Mouse (Mus musculus): ENCODE data around the gene Trim7. TPM values are rescaled to one million over a fixed set of nuclear protein-coding genes. Genes with fewer than 3 reads are reported as not detected.

Trim7 gene
- polyA plus RNA-seq, 1 experiment from 2014 or later = 2.3 TPM

DNA sequence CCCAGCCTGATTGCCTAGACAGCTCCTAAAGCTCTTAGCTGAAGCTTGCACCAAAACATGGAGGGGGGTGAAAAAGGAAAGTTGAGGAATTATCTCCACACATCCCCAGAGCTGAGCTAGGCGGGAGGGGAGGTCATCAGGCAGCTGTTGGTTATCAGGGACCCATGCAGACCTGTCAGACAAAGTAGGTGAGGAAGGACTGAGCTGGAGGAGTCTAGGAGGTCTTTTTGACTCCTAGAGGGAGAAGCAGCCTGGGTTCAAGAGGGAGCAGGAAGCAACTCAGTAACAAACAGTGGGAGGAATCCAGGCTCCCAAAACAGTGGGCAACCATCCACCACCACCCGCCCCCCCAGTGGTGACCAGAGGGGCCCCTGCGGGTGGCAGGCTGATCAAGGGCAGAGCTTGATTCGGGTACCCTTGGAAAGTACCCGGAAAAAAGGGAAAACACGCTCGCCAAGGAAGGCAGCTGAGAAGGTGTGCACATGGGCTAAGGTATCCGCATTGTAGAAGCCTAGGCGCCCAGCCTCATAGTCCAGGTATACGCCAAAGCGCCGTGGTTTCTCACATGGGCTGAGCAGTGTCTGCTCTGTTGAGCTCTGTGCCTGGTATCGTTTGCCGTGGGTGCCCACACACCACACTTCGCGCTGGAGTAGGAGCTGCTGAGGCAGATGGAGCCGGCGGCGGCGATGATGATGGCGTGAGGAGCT is 18.9 kb upstream of the Trim7 start:
- H3K4me2 ChIP-seq = no peak overlapping the region

DNA sequence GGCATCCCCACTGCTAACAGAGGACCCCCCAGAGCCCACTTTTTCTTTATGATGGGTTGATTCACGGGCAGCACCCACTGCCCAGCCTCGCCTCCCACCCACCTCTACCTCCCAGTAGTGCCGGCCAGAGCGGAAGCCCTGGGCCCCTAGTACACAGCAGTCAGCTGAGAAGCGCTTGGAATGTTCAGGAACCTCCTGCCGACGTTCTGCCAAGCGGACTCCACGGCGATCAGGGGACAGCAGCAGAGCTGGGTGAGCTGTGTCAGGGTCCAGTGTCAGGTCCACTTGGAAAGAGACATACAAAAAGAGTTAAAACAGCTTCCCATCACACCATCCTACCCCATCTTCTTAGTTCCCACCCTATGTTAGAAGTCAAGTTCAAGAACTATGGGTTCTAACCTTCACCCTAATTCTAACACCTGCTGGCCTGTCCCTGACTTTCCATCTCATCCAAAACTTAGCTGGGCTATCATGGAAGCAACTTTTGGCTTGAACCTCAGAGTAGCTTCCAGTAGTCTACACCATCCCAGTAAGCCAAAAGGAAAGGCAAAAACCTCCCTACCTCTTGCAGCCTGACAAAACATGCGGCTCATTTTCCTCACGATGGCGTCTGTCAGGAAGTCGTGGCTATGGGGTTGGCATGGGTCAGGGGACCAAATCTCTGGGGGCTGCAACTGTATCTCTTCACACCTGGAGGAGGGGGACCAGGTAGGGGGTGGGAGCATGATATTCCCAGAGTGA is 18.2 kb upstream of the Trim7 start:
- no peak overlapping the region; the same call in 1 of the 2 replicates for H3K27ac ChIP-seq
- H3K36me3 ChIP-seq = peaks cover 70% of the 10 kb centered on the region

More for the DNA sequence above, 18.9 kb upstream of the Trim7 start:
- no peak for ATAC-seq (ENCODE audit: insufficient read depth, low FRiP score, low read depth)
- peaks cover 11% of the 10 kb centered on the region for H3K4me1 ChIP-seq
- no peak overlapping the region for H3K4me3 ChIP-seq (replicated peaks)
- no peaks in the 10 kb centered on the region for H3K27me3 ChIP-seq (replicated peaks)
- WGBS = 64% methylated on average over 21 of the region's 21 CpGs
- no peak overlapping the region for H3K27ac ChIP-seq
- H3K9ac ChIP-seq = no peak overlapping the region
- peaks cover 72% of the 10 kb centered on the region for H3K36me3 ChIP-seq
- no peaks in the 10 kb centered on the region for H3K9me3 ChIP-seq

GRCm38 (mm10) chr11:48808304-48808646 is 17.7 kb upstream of the Trim7 start:
- Histone ChIP-seq H3K27ac (no peak overlapping the region; the same call in 1 of the 2 replicates), H3K36me3 (peaks cover 64% of the 10 kb centered on the region)

More for the DNA sequence above, 18.2 kb upstream of the Trim7 start:
- Histone ChIP-seq H3K9me3 (no peaks in the 10 kb centered on the region), H3K4me1 (peaks cover 6% of the 10 kb centered on the region), H3K4me2 (no peak overlapping the region), H3K4me3 (replicated peaks) (no peak overlapping the region), H3K9ac (no peak overlapping the region), H3K27me3 (replicated peaks) (no peaks in the 10 kb centered on the region)
- no peak for ATAC-seq (ENCODE audit: insufficient read depth, low FRiP score, low read depth)
- WGBS = 58% methylated on average over 14 of the region's 14 CpGs

DNA sequence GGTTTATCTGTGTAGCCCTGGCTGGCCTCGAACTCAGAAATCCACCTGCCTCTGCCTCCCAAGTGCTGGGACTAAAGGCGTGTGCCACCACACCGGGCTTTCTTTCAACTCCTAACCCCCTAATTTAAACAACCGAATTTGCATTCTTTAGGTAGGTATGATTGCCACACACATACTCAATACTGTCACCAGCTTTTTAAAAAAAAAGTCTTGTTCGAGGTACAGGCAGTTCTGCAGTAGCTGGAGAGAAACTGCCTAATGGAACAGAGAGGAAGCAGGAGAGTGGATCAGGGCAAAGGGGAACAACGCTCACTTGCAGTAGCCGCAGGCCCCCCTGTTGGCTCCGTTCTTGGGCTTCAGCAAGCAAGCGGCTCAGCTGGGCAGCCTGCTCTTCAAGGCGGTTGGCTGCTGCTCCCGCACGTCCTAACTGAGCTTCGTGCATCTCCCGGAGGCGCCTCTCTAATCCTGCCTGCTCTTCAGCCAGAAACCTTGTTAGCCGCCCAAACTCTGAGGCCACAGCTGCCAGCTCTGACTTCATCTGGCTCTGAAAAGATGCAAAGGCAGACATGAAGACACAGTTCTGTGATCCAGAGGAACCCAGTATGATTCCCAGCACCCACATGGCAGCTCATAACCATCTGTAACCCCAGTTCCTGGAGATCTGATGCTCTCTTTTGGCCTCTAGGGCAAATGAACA is 17.1 kb upstream of the Trim7 start:
- H3K9me3 ChIP-seq = no peaks in the 10 kb centered on the region
- H3K4me1 ChIP-seq = no peaks in the 10 kb centered on the region; the same call in 1 of the 2 replicates
- H3K4me2 ChIP-seq = no peak overlapping the region
- H3K27me3 ChIP-seq (replicated peaks) = no peaks in the 10 kb centered on the region
- H3K4me3 ChIP-seq (replicated peaks) = no peak overlapping the region
- peaks cover 59% of the 10 kb centered on the region for H3K36me3 ChIP-seq
- no peak overlapping the region for H3K9ac ChIP-seq
- peak overlapping the region; percentile 54; the same call in 1 of the 2 replicates for H3K27ac ChIP-seq
- WGBS = 62% methylated on average over 16 of the region's 16 CpGs
- ATAC-seq (ENCODE audit: insufficient read depth, low FRiP score, low read depth) = 0 out of 2 replicates have a peak, but pooled peaks have one; percentile 19

More at GRCm38 (mm10) chr11:48808304-48808646, 17.7 kb upstream of the Trim7 start:
- Histone ChIP-seq H3K4me2 (no peak overlapping the region), H3K27me3 (replicated peaks) (no peaks in the 10 kb centered on the region), H3K4me1 (peaks cover under 1% of the 10 kb centered on the region; the same call in 1 of the 2 replicates), H3K9ac (no peak overlapping the region), H3K4me3 (replicated peaks) (no peak overlapping the region), H3K9me3 (no peaks in the 10 kb centered on the region)
- no peak for ATAC-seq (ENCODE audit: insufficient read depth, low FRiP score, low read depth)

GRCm38 (mm10) chr11:48809434-48809830 is 16.5 kb upstream of the Trim7 start:
- H3K9ac ChIP-seq = no peak overlapping the region

DNA sequence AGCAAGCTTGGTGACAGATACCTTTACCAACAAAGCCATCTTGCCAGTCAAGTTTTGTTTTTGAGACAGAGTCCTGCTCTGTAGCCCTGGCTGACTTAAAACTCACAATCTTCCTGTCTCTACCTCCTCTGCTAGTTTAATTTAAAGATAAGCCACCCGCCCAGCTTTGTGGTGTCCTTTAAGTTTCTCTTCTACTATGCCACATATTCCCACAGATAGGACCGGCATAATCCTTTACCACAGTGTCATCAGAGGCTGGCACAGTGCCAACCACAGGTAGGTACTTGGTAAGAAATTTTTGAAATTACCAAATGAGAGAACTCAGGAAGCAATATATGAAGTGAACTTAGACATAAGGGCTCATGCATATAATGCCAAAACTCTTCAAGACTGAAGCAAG is 15.8 kb upstream of the Trim7 start:
- Histone ChIP-seq H3K4me1 (peaks cover 3% of the 10 kb centered on the region; the same call in 1 of the 2 replicates), H3K36me3 (peaks cover 47% of the 10 kb centered on the region), H3K4me3 (replicated peaks) (no peak overlapping the region), H3K9me3 (no peaks in the 10 kb centered on the region), H3K9ac (no peak overlapping the region), H3K27me3 (replicated peaks) (no peaks in the 10 kb centered on the region), H3K4me2 (no peak overlapping the region), H3K27ac (no peak overlapping the region)
- no peak for ATAC-seq (ENCODE audit: insufficient read depth, low FRiP score, low read depth)
- 81% methylated on average over 2 of the region's 2 CpGs for WGBS

More at GRCm38 (mm10) chr11:48809434-48809830, 16.5 kb upstream of the Trim7 start:
- no peak for ATAC-seq (ENCODE audit: insufficient read depth, low FRiP score, low read depth)
- H3K4me3 ChIP-seq (replicated peaks) = no peak overlapping the region
- peaks cover 54% of the 10 kb centered on the region for H3K36me3 ChIP-seq
- no peaks in the 10 kb centered on the region for H3K9me3 ChIP-seq
- H3K4me1 ChIP-seq = peaks cover 3% of the 10 kb centered on the region; the same call in 1 of the 2 replicates
- WGBS = 51% methylated on average over 4 of the region's 4 CpGs
- H3K27me3 ChIP-seq (replicated peaks) = no peaks in the 10 kb centered on the region
- no peak overlapping the region for H3K27ac ChIP-seq
- no peak overlapping the region for H3K4me2 ChIP-seq

GRCm38 (mm10) chr11:48813782-48814181 is 12.2 kb upstream of the Trim7 start:
- H3K4me2 ChIP-seq = no peak overlapping the region
- H3K4me1 ChIP-seq = peaks cover 18% of the 10 kb centered on the region
- no peak overlapping the region for H3K27ac ChIP-seq
- H3K9ac ChIP-seq = no peak overlapping the region
- H3K9me3 ChIP-seq = no peaks in the 10 kb centered on the region
- H3K36me3 ChIP-seq = peaks cover 22% of the 10 kb centered on the region
- no peak overlapping the region for H3K4me3 ChIP-seq (replicated peaks)
- no peaks in the 10 kb centered on the region for H3K27me3 ChIP-seq (replicated peaks)
- no peak for ATAC-seq (ENCODE audit: insufficient read depth, low FRiP score, low read depth)

GRCm38 (mm10) chr11:48815851-48816250 is 10.1 kb upstream of the Trim7 start:
- Histone ChIP-seq H3K9ac (peak overlapping the region; percentile 22; the same call in 1 of the 2 replicates), H3K4me1 (peaks cover 19% of the 10 kb centered on the region), H3K36me3 (peaks cover 15% of the 10 kb centered on the region), H3K9me3 (no peaks in the 10 kb centered on the region), H3K4me2 (peak overlapping the region; percentile 87), H3K4me3 (replicated peaks) (peak overlapping the region; percentile 89), H3K27me3 (replicated peaks) (no peaks in the 10 kb centered on the region), H3K27ac (no peak overlapping the region)
- ATAC-seq (ENCODE audit: insufficient read depth, low FRiP score, low read depth) = no peak
- WGBS = 68% methylated on average over 16 of the region's 16 CpGs

DNA sequence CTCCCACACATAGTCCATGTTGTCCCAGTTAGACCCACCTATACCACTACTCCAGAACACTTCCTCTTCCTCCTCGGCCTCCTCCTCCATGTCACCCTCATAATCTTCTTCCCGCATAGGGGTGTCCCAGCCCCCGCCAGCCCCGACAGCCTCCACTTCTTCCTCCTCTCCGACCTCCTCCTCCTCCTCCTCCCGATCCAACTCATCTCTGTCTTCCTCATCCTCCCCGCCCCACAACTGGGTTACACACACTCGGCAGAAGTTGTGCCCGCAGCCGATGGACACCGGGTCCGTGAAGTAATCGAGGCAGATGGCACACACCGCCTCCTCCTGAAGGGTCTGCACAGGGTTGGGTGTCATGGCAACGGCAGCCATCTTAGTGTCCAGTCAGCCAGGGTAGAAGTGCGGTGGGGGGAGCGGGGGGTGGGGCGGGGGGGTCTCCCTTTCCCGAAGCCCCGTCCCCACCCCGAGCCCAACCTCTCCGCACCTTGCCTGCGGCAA is 9.6 kb upstream of the Trim7 start:
- WGBS = 2% methylated on average over 22 of the region's 23 CpGs
- peak; percentile 4; the same call in 1 of the 2 replicates for ATAC-seq (ENCODE audit: insufficient read depth, low FRiP score, low read depth)
- Histone ChIP-seq H3K4me2 (peak overlapping the region; percentile 87), H3K27me3 (replicated peaks) (no peaks in the 10 kb centered on the region), H3K36me3 (peaks cover 11% of the 10 kb centered on the region), H3K9ac (peak overlapping the region; percentile 66), H3K4me1 (peaks cover 19% of the 10 kb centered on the region), H3K4me3 (replicated peaks) (peak overlapping the region; percentile 89), H3K9me3 (no peaks in the 10 kb centered on the region), H3K27ac (peak overlapping the region; percentile 65)

DNA sequence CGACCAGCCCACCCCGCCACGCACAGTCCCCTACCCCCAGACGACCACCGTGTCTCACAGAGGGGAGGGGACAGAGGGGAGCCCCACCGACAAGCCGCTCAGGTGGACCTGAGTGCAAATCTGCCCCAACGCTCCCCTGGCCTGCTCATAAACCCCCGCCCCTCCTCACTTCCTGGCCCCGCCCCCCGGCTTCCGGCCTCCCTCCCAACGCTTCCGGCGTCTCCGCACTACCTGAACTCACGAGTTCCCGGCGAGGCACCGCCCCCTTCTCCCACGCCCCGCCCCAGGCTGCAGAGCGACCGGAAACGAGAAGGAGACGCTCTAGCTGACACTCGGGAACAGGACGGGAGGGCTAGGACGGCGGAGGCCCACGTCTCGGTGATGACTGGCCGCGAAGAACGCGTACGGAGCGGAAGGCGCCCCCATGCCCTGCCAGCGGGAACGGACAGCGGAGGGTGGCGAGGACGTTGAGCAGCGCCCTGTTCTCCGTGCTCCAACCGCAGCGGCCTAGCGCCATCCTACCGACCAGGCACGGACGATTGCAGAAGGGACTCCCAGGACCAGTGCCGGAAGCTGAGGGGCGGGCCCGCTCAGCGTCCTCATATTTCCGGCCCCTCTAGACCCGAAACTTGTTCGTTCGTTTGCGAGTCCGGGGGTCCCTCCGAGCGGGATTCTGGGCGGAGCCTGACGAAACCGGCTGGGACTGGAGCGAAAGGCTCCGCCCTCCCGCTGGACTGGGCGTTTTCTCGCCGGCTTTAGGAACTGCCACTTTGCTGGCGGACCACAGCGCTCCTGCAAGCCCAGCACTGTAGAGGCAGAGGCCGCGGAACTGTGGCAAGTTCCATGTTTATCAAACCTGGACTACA is 8.9 kb upstream of the Trim7 start, which contains the start of gene Trim41:
TSS of gene Trim41 (minus strand) at position 554 of the 866 bp plus-strand sequence.
- no peaks in the 10 kb centered on the region for H3K27me3 ChIP-seq (replicated peaks)
- H3K4me3 ChIP-seq (replicated peaks) = peak within 1 kb of the TSS; percentile 89
- H3K4me2 ChIP-seq = peak within 1 kb of the TSS; percentile 87
- peaks cover 19% of the 10 kb centered on the region for H3K4me1 ChIP-seq
- peak within 1 kb of the TSS; percentile 99 for H3K27ac ChIP-seq
- peaks cover 5% of the 10 kb centered on the region; the same call in 1 of the 2 replicates for H3K36me3 ChIP-seq
- under 1% methylated on average over 72 of the region's 77 CpGs for WGBS
- ATAC-seq (ENCODE audit: insufficient read depth, low FRiP score, low read depth) = peak; percentile 95
- peak within 1 kb of the TSS; percentile 86 for H3K9ac ChIP-seq
- no peaks in the 10 kb centered on the region for H3K9me3 ChIP-seq

- H3K9ac ChIP-seq = peak overlapping the region; percentile 86; the same call in 1 of the 2 replicates
- no peaks in the 10 kb centered on the region for H3K27me3 ChIP-seq (replicated peaks)
- peak overlapping the region; percentile 99 for H3K27ac ChIP-seq
- no peaks in the 10 kb centered on the region for H3K9me3 ChIP-seq
- H3K4me1 ChIP-seq = peaks cover 19% of the 10 kb centered on the region
- no peaks in the 10 kb centered on the region for H3K36me3 ChIP-seq
- WGBS = 4% methylated on average over 9 of the region's 9 CpGs
- ATAC-seq (ENCODE audit: insufficient read depth, low FRiP score, low read depth) = no peak
- peak overlapping the region; percentile 89 for H3K4me3 ChIP-seq (replicated peaks)
- peak overlapping the region; percentile 56 for H3K4me2 ChIP-seq
Observed at GRCm38 (mm10) chr11:48817794-48818193, 8.1 kb upstream of the Trim7 start.
